18 mouse cellular contexts compared by ENCODE assay signal in the genomic region with DNA sequence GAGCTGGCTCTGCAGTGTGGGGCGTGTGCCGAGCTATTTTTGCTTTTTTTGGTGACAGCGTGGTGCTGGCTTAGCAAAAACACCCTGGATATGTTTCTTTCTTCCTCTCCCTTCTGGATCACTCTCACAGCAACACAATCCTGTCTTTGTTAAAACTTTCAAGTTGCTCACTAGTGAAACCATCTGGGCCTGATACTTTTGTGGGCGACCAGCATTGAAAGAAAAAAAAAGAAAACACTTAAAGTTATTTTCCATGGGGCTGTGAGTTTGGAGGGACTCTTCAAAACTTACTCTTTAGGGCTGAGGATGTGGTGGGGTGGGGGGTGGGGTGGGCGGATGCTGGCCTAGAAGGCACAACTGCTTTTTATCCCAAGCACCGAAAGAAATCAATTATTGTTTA.
DNase-seq lines count a peak whose midpoint lies in the region; ATAC-seq and TF ChIP-seq lines count a peak whose summit lies in the region.
"Had no signal": no experiment of that assay in that cellular context is flagged by ENCODE, and none has a peak within 500 bp of the region (broad histone marks: within the 10 kb centered on the region; RNA-seq: fewer than 3 reads in every experiment).

No protein-coding gene starts in this region.

- no peaks in the 10 kb centered on the region for H3K27me3 ChIP-seq in kidney, embryonic 15.5 days
- no peaks in the 10 kb centered on the region for H3K27me3 ChIP-seq in kidney, adult 2 months (replicated peaks; ENCODE audit: control insufficient read depth, insufficient read depth, low read length)
- no peaks in the 10 kb centered on the region for H3K27me3 ChIP-seq in embryonic facial prominence, embryonic 13.5 days
- H3K27me3 ChIP-seq in myocyte (ENCODE audit: control insufficient read depth, insufficient read depth, insufficient read length) = no peaks in the 10 kb centered on the region
- H3K27me3 ChIP-seq in heart, embryonic 10.5 days (ENCODE audit: insufficient read depth, poor library complexity, severe bottlenecking) = no peaks in the 10 kb centered on the region
- H3K27me3 ChIP-seq: intestine, embryonic 15.5 days; liver, embryonic 12.5 days; neural tube, embryonic 15.5 days had no signal

- intact Hi-C loops in heart, postnatal 25 days (cut with DNase I) = no loop called here

- no peak overlapping the region for H3K4me3 ChIP-seq in kidney, embryonic 15.5 days (replicated peaks)
- H3K4me3 ChIP-seq in kidney, adult 2 months (ENCODE audit: insufficient read depth, low read depth, low read length) = no peak overlapping the region
- no peak overlapping the region for H3K4me3 ChIP-seq in embryonic facial prominence, embryonic 13.5 days
- H3K4me3 ChIP-seq in myocyte = no peak overlapping the region
- no peak overlapping the region for H3K4me3 ChIP-seq in heart, embryonic 10.5 days
- H3K4me3 ChIP-seq: erythroblast, embryonic 14.5 days; intestine, embryonic 15.5 days; liver, embryonic 12.5 days; midbrain, embryonic 10.5 days; neural tube, embryonic 15.5 days had no signal

- no peaks in the 10 kb centered on the region for H3K9me3 ChIP-seq in kidney, embryonic 15.5 days (replicated peaks)
- no peaks in the 10 kb centered on the region for H3K9me3 ChIP-seq in embryonic facial prominence, embryonic 13.5 days
- no peaks in the 10 kb centered on the region for H3K9me3 ChIP-seq in heart, embryonic 10.5 days
- H3K9me3 ChIP-seq: intestine, embryonic 15.5 days; liver, embryonic 12.5 days; midbrain, embryonic 10.5 days; neural tube, embryonic 15.5 days had no signal

- no peak for TF ChIP-seq CTCF in kidney, adult 2 months (conservative IDR thresholded peaks at IDR 0.05; ENCODE audit: insufficient read depth, insufficient read length, low read depth, low read length)

- H3K36me3 ChIP-seq in kidney, embryonic 15.5 days = peaks cover 25% of the 10 kb centered on the region
- no peaks in the 10 kb centered on the region for H3K36me3 ChIP-seq in kidney, adult 2 months (ENCODE audit: control insufficient read depth, insufficient read depth, low read length)
- peaks cover 33% of the 10 kb centered on the region for H3K36me3 ChIP-seq in embryonic facial prominence, embryonic 13.5 days
- H3K36me3 ChIP-seq in myocyte (ENCODE audit: control insufficient read depth, insufficient read depth) = peaks cover 6% of the 10 kb centered on the region
- peaks cover 31% of the 10 kb centered on the region for H3K36me3 ChIP-seq in heart, embryonic 10.5 days
- H3K36me3 ChIP-seq: neural tube, embryonic 15.5 days had no signal

- no peak overlapping the region for H3K9ac ChIP-seq in kidney, embryonic 15.5 days
- H3K9ac ChIP-seq in embryonic facial prominence, embryonic 13.5 days = no peak overlapping the region
- H3K9ac ChIP-seq: intestine, embryonic 15.5 days; liver, embryonic 12.5 days; neural tube, embryonic 15.5 days had no signal

- no peak for ATAC-seq in kidney, embryonic 15.5 days (replicated peaks; ENCODE audit: low FRiP score)
- ATAC-seq in embryonic facial prominence, embryonic 13.5 days (ENCODE audit: insufficient number of reproducible peaks, insufficient read depth, low FRiP score, low TSS enrichment, low read depth) = no peak
- ATAC-seq: intestine, embryonic 15.5 days; liver, embryonic 12.5 days had no signal

- 69% methylated on average over 6 of the region's 6 CpGs for WGBS in kidney, embryonic 15.5 days
- 52% methylated on average over 6 of the region's 6 CpGs for WGBS in kidney, adult 2 months
- 35% methylated on average over 6 of the region's 6 CpGs for WGBS in embryonic facial prominence, embryonic 13.5 days
- WGBS in heart, embryonic 10.5 days = 77% methylated on average over 6 of the region's 6 CpGs

- peaks cover 36% of the 10 kb centered on the region for H3K4me1 ChIP-seq in kidney, embryonic 15.5 days
- H3K4me1 ChIP-seq in kidney, adult 2 months (ENCODE audit: control insufficient read depth, insufficient read depth, low read length) = peaks cover 3% of the 10 kb centered on the region; the same call in 1 of the 2 replicates
- peaks cover 62% of the 10 kb centered on the region for H3K4me1 ChIP-seq in embryonic facial prominence, embryonic 13.5 days
- peaks cover 17% of the 10 kb centered on the region for H3K4me1 ChIP-seq in heart, embryonic 10.5 days

- peaks cover 97% of the 10 kb centered on the region for H3K79me2 ChIP-seq in myocyte (ENCODE audit: control insufficient read depth, insufficient read depth)

- no peak overlapping the region for H3K4me2 ChIP-seq in kidney, embryonic 15.5 days
- H3K4me2 ChIP-seq in embryonic facial prominence, embryonic 13.5 days = no peak overlapping the region; the same call in 1 of the 2 replicates
- H3K4me2 ChIP-seq in myocyte (ENCODE audit: low read depth) = peak overlapping the region; percentile 51
- H3K4me2 ChIP-seq: intestine, embryonic 15.5 days; liver, embryonic 12.5 days; neural tube, embryonic 15.5 days had no signal

- DNase-seq in kidney, adult 2 months = no peak
- peak; percentile 65 for DNase-seq in thymus, postnatal 0 days (ENCODE audit: low spot score)
- DNase-seq in thymus, postnatal 4 days = no peak
- no peak for DNase-seq in heart, embryonic 10.5 days (ENCODE audit: low spot score)
- no peak for DNase-seq in heart, postnatal 25 days (ENCODE audit: low spot score)
- DNase-seq: cerebellum, adult 11 months; cerebellum, postnatal 25 days; gastrocnemius, postnatal 36 days; retina, postnatal 1 day had no signal

- no peak overlapping the region for H3ac ChIP-seq in myocyte (ENCODE audit: control insufficient read depth, insufficient read length)

- peak overlapping the region; percentile 37; the same call in 1 of the 2 replicates for H3K27ac ChIP-seq in kidney, embryonic 15.5 days
- H3K27ac ChIP-seq in kidney, adult 2 months (ENCODE audit: insufficient read depth, low read depth, low read length) = no peak overlapping the region
- H3K27ac ChIP-seq in embryonic facial prominence, embryonic 13.5 days = peak overlapping the region; percentile 94
- no peak overlapping the region for H3K27ac ChIP-seq in heart, embryonic 10.5 days
- H3K27ac ChIP-seq: intestine, embryonic 15.5 days; kidney, postnatal 0 days; liver, embryonic 12.5 days; midbrain, embryonic 10.5 days; neural tube, embryonic 15.5 days had no signal

- no peak for TF ChIP-seq POLR2A in kidney, adult 2 months (IDR thresholded peaks at IDR 0.05; ENCODE audit: low read depth, low read length)
- TF ChIP-seq POLR2A in myocyte (IDR thresholded peaks at IDR 0.05; ENCODE audit: insufficient read length, low read depth) = no peak

TF ChIP-seq in myocyte, 11 proteins besides CTCF, POLR2A, EP300 and RAD21:
- TF ChIP-seq TCF3 (IDR thresholded peaks at IDR 0.05; ENCODE audit: insufficient read length, low read depth) (no peak), REST (IDR thresholded peaks at IDR 0.05; ENCODE audit: insufficient read depth, insufficient read length) (no peak), USF1 (IDR thresholded peaks at IDR 0.05; ENCODE audit: low read depth) (no peak), TCF12 (IDR thresholded peaks at IDR 0.05; ENCODE audit: insufficient read depth, poor library complexity, severe bottlenecking) (no peak)

Comparison
In these comparisons a context has a peak if more than half of its experiments do, and no peak if none do; other contexts are left out.
1. H3K27ac ChIP-seq: peak in kidney, embryonic 15.5 days (single experiment) and embryonic facial prominence, embryonic 13.5 days (single experiment); none in kidney, adult 2 months (single experiment) and heart, embryonic 10.5 days (single experiment).